Mouse (Mus musculus): ENCODE measurements at regions not wholly inside any gene's neighbourhood (a gene's known extent, or its start where the extent isn't known, plus 50 kb on each side); places are given as distances from the start of the nearest gene placed in this dataset.

- TF ChIP-seq GATA1 (IDR thresholded peaks at IDR 0.05; ENCODE audit: low read length), result no peak
- TF ChIP-seq TAL1 (IDR thresholded peaks at IDR 0.05; ENCODE audit: low read length), result no peak
Observed at GRCm38 (mm10) chr10:120564859-120565258, 88.6 kb upstream of the Hmga2 start.
